9 mouse cellular contexts compared by ENCODE assay signal in genomic region chr15:81355146-81355761, GRCm38 (mm10). TPM values are rescaled to one million over a fixed set of nuclear protein-coding genes. Genes with fewer than 3 reads are reported as not detected.
A peak's percentile ranks its signal among the peaks of the same experiment; 100 is the strongest.
DNase-seq lines count a peak whose midpoint lies in the region; TF ChIP-seq lines count a peak whose summit lies in the region.
"Had no signal": no experiment of that assay in that cellular context is flagged by ENCODE, and none has a peak within 500 bp of the region (broad histone marks: within the 10 kb centered on the region; RNA-seq: fewer than 3 reads in every experiment).

No protein-coding gene starts in this region.

- peak; percentile 55 for TF ChIP-seq CTCF in left cerebral cortex, adult 2 months (IDR thresholded peaks at IDR 0.05)
- 0 out of 2 replicates have a peak, but pooled peaks have one; percentile 17 for TF ChIP-seq CTCF in cortical plate, adult 2 months (IDR thresholded peaks at IDR 0.05; ENCODE audit: extremely low read depth, insufficient read depth, low read length)

- peaks cover 4% of the 10 kb centered on the region; the same call in 1 of the 2 replicates for H3K4me1 ChIP-seq in cortical plate, adult 2 months (ENCODE audit: control insufficient read depth, insufficient read depth, low read length)

- no peak overlapping the region for H3K4me3 ChIP-seq in left cerebral cortex, adult 2 months
- H3K4me3 ChIP-seq in cortical plate, adult 2 months (ENCODE audit: insufficient read depth, low read length): no peak overlapping the region
- H3K4me3 ChIP-seq: neural tube, embryonic 13.5 days had no signal

- no peak overlapping the region for H3K27ac ChIP-seq in left cerebral cortex, adult 2 months
- H3K27ac ChIP-seq in cortical plate, adult 2 months (ENCODE audit: insufficient read depth, low read length): no peak overlapping the region
- H3K27ac ChIP-seq: neural tube, embryonic 13.5 days had no signal

- no peak for TF ChIP-seq POLR2A in cortical plate, adult 2 months (IDR thresholded peaks at IDR 0.05; ENCODE audit: extremely low read depth, insufficient read depth, low read length)

- DNase-seq in left cerebral cortex, adult 2 months (ENCODE audit: extremely low spot score in 1 of 2, low spot score in 2 of 2): no peak
- DNase-seq in left cerebral cortex, adult 8-10 months (ENCODE audit: low spot score in 2 of 2): no peak
- DNase-seq in MEL-GATA-1-ER (ENCODE audit: extremely low read depth, low read depth): peak; percentile 60
- DNase-seq in kidney, postnatal 25 days: peak; percentile 65 to 85
- DNase-seq in natural killer cell, adult 2 months (ENCODE audit: low spot score in 2 of 2): peak; percentile 45 to 57
- DNase-seq in layer of hippocampus, postnatal 10 days (ENCODE audit: low spot score in 2 of 2): no peak

- intact Hi-C loops in left cerebral cortex, adult 2 months (cut with DNase I): no loop called here

RNA-seq across cellular contexts. Expression of gene Slc25a17, which starts 5.4 kb away (rescaled TPM):
- 10 to 100 TPM; 36.3 to 41.5 TPM for total RNA-seq in left cerebral cortex, adult 2 months (2021)
- 10 to 100 TPM; 41.6 to 50.4 (median 43.6) TPM for total RNA-seq in left cerebral cortex, adult 8-10 months (2022)
- 47.7 and 47.9 TPM in 2 replicates for polyA plus RNA-seq in cortical plate, adult 2 months (2012; rRNA removed)
- 10 to 100 TPM; 58.1 to 61.2 TPM for total RNA-seq in layer of hippocampus, postnatal 10 days (2021)

RNA-seq across cellular contexts. Expression of gene St13, which starts 44.6 kb away (rescaled TPM):
- 100 to 1,000 TPM; 168 to 171 TPM for total RNA-seq in left cerebral cortex, adult 2 months (2021)
- 100 to 1,000 TPM; 153 to 174 (median 172) TPM for total RNA-seq in left cerebral cortex, adult 8-10 months (2022)
- polyA plus RNA-seq in cortical plate, adult 2 months (2012; rRNA removed): 72.9 and 78.3 TPM in 2 replicates
- total RNA-seq in layer of hippocampus, postnatal 10 days (2021): 100 to 1,000 TPM; 189 to 211 TPM

RNA-seq across cellular contexts. Expression of gene Xpnpep3, which starts 44.7 kb away (rescaled TPM):
- total RNA-seq in left cerebral cortex, adult 2 months (2021): 10 to 100 TPM; 15.1 to 15.4 TPM
- 10 to 100 TPM; 13.3 to 16.9 (median 14.7) TPM for total RNA-seq in left cerebral cortex, adult 8-10 months (2022)
- 9.5 and 10.2 TPM in 2 replicates for polyA plus RNA-seq in cortical plate, adult 2 months (2012; rRNA removed)
- total RNA-seq in layer of hippocampus, postnatal 10 days (2021): 10 to 100 TPM; 11.1 to 11.5 TPM

RNA-seq across cellular contexts. Expression of gene Dnajb7, which starts 52.8 kb away (rescaled TPM):
- total RNA-seq in left cerebral cortex, adult 2 months (2021): not detected
- not detected for total RNA-seq in left cerebral cortex, adult 8-10 months (2022)
- polyA plus RNA-seq in cortical plate, adult 2 months (2012; rRNA removed): not detected in 2 replicates
- under 1 TPM in 1 of 2 experiments, not detected in 1; 0.25 TPM for total RNA-seq in layer of hippocampus, postnatal 10 days (2021)
- total RNA-seq: gastrocnemius, postnatal 4 days had no signal

Comparison
In these comparisons a context has a peak if more than half of its experiments do, and no peak if none do; other contexts are left out.
1. DNase-seq: peak in MEL-GATA-1-ER (single experiment), kidney, postnatal 25 days (2 of 2) and natural killer cell, adult 2 months (2 of 2); none in left cerebral cortex, adult 2 months (0 of 2), left cerebral cortex, adult 8-10 months (0 of 2) and layer of hippocampus, postnatal 10 days (0 of 2).